Mouse (Mus musculus): ENCODE data around the gene Gpc6. TPM values are rescaled to one million over a fixed set of nuclear protein-coding genes. Genes with fewer than 3 reads are reported as not detected.

The Gpc6 gene
- polyA plus RNA-seq (2014; fragmentation: Nextera tagmentation; extraction: Ambion mirVana) = 30.9 and 31.2 TPM in 2 replicates

DNA sequence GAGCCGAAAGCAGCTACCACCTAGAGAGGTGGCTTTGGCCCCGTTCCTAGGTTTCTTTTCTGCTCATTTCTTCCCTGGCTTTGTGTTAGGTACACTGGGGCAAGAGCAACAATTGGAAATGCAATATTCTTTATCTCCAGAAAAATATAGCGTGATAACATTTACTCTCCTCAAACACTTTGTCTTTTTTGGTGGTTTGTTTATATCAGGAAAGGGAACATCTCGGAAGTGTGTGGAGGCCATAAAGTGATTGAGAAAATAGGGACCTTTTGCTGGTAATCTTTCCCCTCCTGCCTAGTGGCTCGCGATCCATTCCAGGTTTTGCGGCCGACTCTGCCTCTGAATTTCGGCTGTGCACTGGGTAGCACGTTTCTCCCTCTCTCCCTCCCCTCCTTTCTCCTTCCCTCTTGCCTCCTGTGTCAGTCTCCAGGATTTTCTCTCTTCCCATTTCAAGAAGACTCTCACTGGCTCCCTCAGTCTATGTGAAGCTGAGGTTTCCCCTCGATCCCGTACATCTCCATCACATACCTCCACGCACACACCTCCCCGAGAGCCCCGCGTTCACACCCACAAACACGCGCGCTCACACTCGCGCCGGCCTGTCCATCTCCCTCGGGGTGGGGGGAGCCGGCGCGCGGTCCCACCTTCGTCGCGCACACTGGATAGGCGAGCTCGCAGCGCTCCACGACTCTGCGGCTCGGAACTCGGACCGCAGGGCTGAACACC lies at the start of gene Gpc6:
Gpc6 (plus strand) TSS at position 440 of the 726 bp plus-strand sequence.
- peak within 1 kb of the TSS; percentile 91 for H3K27ac ChIP-seq (ENCODE audit: low read depth, low read length)
- H3K4me2 ChIP-seq (ENCODE audit: low read depth) = peak within 1 kb of the TSS; percentile 85
- H3K4me3 ChIP-seq (ENCODE audit: low read depth, low read length) = peak within 1 kb of the TSS; percentile 87
- H3K9ac ChIP-seq (ENCODE audit: low read length) = peak within 1 kb of the TSS; percentile 94
- H3K36me3 ChIP-seq (ENCODE audit: control insufficient read depth, insufficient read depth, low read length) = no peaks in the 10 kb centered on the region
- H3K27me3 ChIP-seq (ENCODE audit: control insufficient read depth, insufficient read depth, low read length) = no peaks in the 10 kb centered on the region
- under 1% methylated on average over 38 of the region's 38 CpGs for WGBS
- no peaks in the 10 kb centered on the region for H3K9me3 ChIP-seq (ENCODE audit: control insufficient read depth, low read length)
- peaks cover 2% of the 10 kb centered on the region; the same call in 1 of the 2 replicates for H3K4me1 ChIP-seq (ENCODE audit: control insufficient read depth, insufficient read depth, low read length)
- DNase-seq (ENCODE audit: low spot score) = peak; percentile 90
- peak; percentile 54 for ATAC-seq (ENCODE audit: insufficient read depth, low FRiP score, low TSS enrichment)

DNA sequence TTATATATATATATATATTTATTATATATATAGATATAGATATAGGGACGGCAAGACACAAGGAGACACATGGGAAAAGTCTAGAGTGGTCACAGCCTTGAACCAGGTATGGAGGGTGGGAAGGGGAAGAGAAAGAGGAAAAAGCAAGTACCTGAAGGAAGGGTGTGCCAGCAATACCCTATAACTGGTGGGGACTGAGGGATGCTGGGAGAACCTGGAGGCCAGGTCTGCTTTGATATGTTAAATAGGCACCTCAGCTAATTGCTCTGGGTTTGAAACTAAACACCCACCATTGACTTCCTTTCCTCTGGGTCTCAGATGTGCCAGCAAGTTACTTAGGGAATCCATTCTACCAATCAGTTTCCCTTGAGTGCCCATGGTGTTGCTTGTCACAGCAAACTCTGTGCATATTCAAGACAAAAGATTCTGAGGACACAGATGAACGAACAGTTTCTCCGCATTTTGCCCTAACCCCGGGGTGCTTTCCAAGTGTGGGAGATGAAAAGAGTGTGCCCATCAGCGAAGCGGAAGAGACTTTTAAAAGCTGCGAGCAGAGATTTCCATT lies 42.6 kb upstream of the Gpc6 start:
- H3K36me3 ChIP-seq (ENCODE audit: control insufficient read depth, insufficient read depth, low read length) = no peaks in the 10 kb centered on the region
- DNase-seq (ENCODE audit: low spot score) = no peak
- H3K9me3 ChIP-seq (ENCODE audit: control insufficient read depth, low read length) = no peaks in the 10 kb centered on the region
- 51% methylated on average over 7 of the region's 7 CpGs for WGBS
- H3K4me3 ChIP-seq (ENCODE audit: low read depth, low read length) = no peak overlapping the region
- H3K27me3 ChIP-seq (ENCODE audit: control insufficient read depth, insufficient read depth, low read length) = no peaks in the 10 kb centered on the region
- ATAC-seq (ENCODE audit: insufficient read depth, low FRiP score, low TSS enrichment) = peak; percentile 50; the same call in 1 of the 2 replicates
- no peak overlapping the region for H3K9ac ChIP-seq (ENCODE audit: low read length)
- no peak overlapping the region for H3K4me2 ChIP-seq (ENCODE audit: low read depth)
- no peaks in the 10 kb centered on the region for H3K4me1 ChIP-seq (ENCODE audit: control insufficient read depth, insufficient read depth, low read length)
- H3K27ac ChIP-seq (ENCODE audit: low read depth, low read length) = no peak overlapping the region

DNA sequence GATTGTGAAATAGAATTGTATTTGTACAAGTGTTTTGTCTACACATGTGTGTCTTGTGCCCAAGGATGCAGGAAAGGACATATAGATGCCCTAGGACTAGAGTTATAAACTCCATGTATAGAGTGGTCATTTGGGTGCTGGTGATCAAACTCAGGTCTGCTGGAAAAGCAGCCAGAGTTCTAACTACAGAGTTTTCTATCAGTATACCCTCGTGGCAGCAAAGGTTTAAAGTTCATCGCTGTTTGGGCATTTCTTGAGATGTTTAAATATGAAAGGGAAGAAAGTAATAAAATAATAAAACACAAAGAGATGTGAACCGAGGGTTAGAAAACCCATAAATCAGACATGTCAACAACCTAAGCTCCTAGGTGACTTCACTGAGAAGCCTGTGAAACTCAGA lies 30.8 kb upstream of the Gpc6 start:
- H3K4me2 ChIP-seq (ENCODE audit: low read depth) = no peak overlapping the region
- H3K27me3 ChIP-seq (ENCODE audit: control insufficient read depth, insufficient read depth, low read length) = no peaks in the 10 kb centered on the region
- H3K4me3 ChIP-seq (ENCODE audit: low read depth, low read length) = no peak overlapping the region
- H3K4me1 ChIP-seq (ENCODE audit: control insufficient read depth, insufficient read depth, low read length) = no peaks in the 10 kb centered on the region
- no peaks in the 10 kb centered on the region for H3K9me3 ChIP-seq (ENCODE audit: control insufficient read depth, low read length)
- WGBS = 15% methylated on average over 3 of the region's 3 CpGs
- ATAC-seq (ENCODE audit: insufficient read depth, low FRiP score, low TSS enrichment) (no peak), DNase-seq (ENCODE audit: low spot score) (no peak)
- no peaks in the 10 kb centered on the region for H3K36me3 ChIP-seq (ENCODE audit: control insufficient read depth, insufficient read depth, low read length)
- H3K9ac ChIP-seq (ENCODE audit: low read length) = no peak overlapping the region
- no peak overlapping the region for H3K27ac ChIP-seq (ENCODE audit: low read depth, low read length)

DNA sequence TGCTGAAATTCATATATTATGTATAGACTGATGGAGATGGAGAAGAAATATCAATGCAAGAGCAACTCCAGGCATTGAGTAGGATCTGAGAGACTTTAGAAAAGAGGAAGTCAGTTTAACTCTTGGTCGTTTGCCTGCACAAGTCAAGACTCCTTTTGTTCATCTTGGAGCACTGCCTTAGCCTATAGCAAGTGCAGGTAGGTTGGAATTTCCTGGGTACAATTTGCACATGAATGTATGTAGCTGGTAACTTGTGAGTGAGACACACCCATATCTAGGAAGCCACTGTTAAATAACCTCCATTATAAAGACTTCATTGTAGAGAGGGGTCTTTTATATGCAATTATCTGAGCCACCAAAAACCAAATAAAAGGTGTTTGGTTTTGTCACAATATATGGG lies 27.1 kb upstream of the Gpc6 start:
- H3K27ac ChIP-seq (ENCODE audit: low read depth, low read length) = no peak overlapping the region
- H3K4me3 ChIP-seq (ENCODE audit: low read depth, low read length) = no peak overlapping the region
- WGBS = 34% methylated on average over 1 of the region's 1 CpGs
- H3K36me3 ChIP-seq (ENCODE audit: control insufficient read depth, insufficient read depth, low read length) = no peaks in the 10 kb centered on the region
- DNase-seq (ENCODE audit: low spot score) (no peak), ATAC-seq (ENCODE audit: insufficient read depth, low FRiP score, low TSS enrichment) (no peak)
- H3K9me3 ChIP-seq (ENCODE audit: control insufficient read depth, low read length) = no peaks in the 10 kb centered on the region
- no peak overlapping the region for H3K9ac ChIP-seq (ENCODE audit: low read length)
- H3K4me1 ChIP-seq (ENCODE audit: control insufficient read depth, insufficient read depth, low read length) = no peaks in the 10 kb centered on the region
- no peaks in the 10 kb centered on the region for H3K27me3 ChIP-seq (ENCODE audit: control insufficient read depth, insufficient read depth, low read length)
- no peak overlapping the region for H3K4me2 ChIP-seq (ENCODE audit: low read depth)

DNA sequence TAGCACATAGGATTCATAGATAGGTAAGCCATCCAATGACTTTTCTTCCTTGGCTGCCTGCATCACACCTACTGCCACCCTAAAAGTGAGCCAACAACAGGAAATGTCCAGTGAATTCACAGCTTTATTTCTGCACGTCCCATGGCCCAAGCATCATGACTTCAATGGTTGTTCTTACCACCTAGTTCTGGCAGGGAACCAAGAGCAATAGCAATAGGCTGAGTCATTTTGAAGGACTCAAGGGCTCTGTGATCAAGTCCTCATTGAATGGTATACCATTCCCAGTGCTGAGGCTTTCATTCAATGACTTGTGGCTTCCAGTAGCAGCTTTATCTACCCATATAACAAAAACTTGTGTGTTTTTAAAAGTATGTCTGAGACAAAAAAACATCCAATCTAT lies 13.3 kb upstream of the Gpc6 start:
- Histone ChIP-seq H3K27ac (ENCODE audit: low read depth, low read length) (no peak overlapping the region), H3K4me2 (ENCODE audit: low read depth) (no peak overlapping the region), H3K36me3 (ENCODE audit: control insufficient read depth, insufficient read depth, low read length) (no peaks in the 10 kb centered on the region), H3K9ac (ENCODE audit: low read length) (no peak overlapping the region), H3K9me3 (ENCODE audit: control insufficient read depth, low read length) (no peaks in the 10 kb centered on the region), H3K4me1 (ENCODE audit: control insufficient read depth, insufficient read depth, low read length) (no peaks in the 10 kb centered on the region), H3K27me3 (ENCODE audit: control insufficient read depth, insufficient read depth, low read length) (no peaks in the 10 kb centered on the region), H3K4me3 (ENCODE audit: low read depth, low read length) (no peak overlapping the region)
- DNase-seq (ENCODE audit: low spot score) = no peak
- no peak for ATAC-seq (ENCODE audit: insufficient read depth, low FRiP score, low TSS enrichment)
- WGBS = 93% methylated on average over 1 of the region's 1 CpGs

DNA sequence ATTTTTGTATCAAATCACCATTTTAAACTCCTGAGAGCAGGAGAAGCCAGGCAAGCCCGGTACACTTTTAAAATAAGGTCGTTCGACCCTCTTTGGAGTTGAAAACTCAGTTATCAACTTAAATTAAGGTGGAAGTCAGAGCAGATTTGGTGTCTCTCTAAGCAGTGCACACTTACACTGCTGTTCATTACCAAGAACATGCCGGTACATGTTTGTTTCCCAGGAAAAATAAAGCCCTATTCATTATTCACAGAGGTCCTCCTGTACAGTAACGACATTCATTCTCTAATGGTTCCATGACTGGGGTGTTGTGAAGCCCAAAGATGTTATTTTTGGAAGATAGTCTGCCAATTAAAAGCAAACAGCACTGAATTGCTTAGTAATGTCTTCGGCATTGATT lies 8.2 kb upstream of the Gpc6 start:
- DNase-seq (ENCODE audit: low spot score) = no peak
- WGBS = 68% methylated on average over 6 of the region's 6 CpGs
- no peak overlapping the region for H3K4me3 ChIP-seq (ENCODE audit: low read depth, low read length)
- no peak for ATAC-seq (ENCODE audit: insufficient read depth, low FRiP score, low TSS enrichment)
- H3K4me1 ChIP-seq (ENCODE audit: control insufficient read depth, insufficient read depth, low read length) = no peaks in the 10 kb centered on the region
- H3K36me3 ChIP-seq (ENCODE audit: control insufficient read depth, insufficient read depth, low read length) = no peaks in the 10 kb centered on the region
- H3K9ac ChIP-seq (ENCODE audit: low read length) = no peak overlapping the region
- H3K4me2 ChIP-seq (ENCODE audit: low read depth) = no peak overlapping the region
- H3K9me3 ChIP-seq (ENCODE audit: control insufficient read depth, low read length) = no peaks in the 10 kb centered on the region
- no peaks in the 10 kb centered on the region for H3K27me3 ChIP-seq (ENCODE audit: control insufficient read depth, insufficient read depth, low read length)
- H3K27ac ChIP-seq (ENCODE audit: low read depth, low read length) = no peak overlapping the region

DNA sequence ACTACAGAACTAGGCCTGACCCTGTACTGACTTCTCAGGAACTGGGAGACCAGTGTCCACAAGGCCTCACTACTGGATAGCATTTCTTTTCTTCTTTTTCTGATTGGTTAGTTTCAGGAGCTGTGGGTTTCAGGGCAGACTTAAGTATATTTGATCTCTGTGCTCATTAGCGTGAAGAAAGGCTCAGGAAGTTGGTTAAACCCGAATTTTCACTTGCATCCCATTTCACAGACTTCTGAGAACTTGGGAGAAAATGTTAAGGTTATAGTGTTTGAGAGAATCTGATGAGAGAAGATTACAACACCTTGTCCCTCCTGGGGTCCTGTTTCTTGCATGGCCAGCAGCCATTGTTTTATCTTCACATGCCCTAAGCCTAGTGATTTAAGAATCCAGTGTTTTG lies 849 bp upstream of the Gpc6 start:
- ATAC-seq (ENCODE audit: insufficient read depth, low FRiP score, low TSS enrichment) (no peak), DNase-seq (ENCODE audit: low spot score) (no peak)
- 36% methylated on average over 2 of the region's 2 CpGs for WGBS
- no peak overlapping the region for H3K4me3 ChIP-seq (ENCODE audit: low read depth, low read length)
- H3K4me1 ChIP-seq (ENCODE audit: control insufficient read depth, insufficient read depth, low read length) = peaks cover 2% of the 10 kb centered on the region; the same call in 1 of the 2 replicates
- no peaks in the 10 kb centered on the region for H3K27me3 ChIP-seq (ENCODE audit: control insufficient read depth, insufficient read depth, low read length)
- H3K4me2 ChIP-seq (ENCODE audit: low read depth) = no peak overlapping the region; the same call in 1 of the 2 replicates
- no peak overlapping the region for H3K9ac ChIP-seq (ENCODE audit: low read length)
- no peaks in the 10 kb centered on the region for H3K36me3 ChIP-seq (ENCODE audit: control insufficient read depth, insufficient read depth, low read length)
- no peaks in the 10 kb centered on the region for H3K9me3 ChIP-seq (ENCODE audit: control insufficient read depth, low read length)
- no peak overlapping the region for H3K27ac ChIP-seq (ENCODE audit: low read depth, low read length)

DNA sequence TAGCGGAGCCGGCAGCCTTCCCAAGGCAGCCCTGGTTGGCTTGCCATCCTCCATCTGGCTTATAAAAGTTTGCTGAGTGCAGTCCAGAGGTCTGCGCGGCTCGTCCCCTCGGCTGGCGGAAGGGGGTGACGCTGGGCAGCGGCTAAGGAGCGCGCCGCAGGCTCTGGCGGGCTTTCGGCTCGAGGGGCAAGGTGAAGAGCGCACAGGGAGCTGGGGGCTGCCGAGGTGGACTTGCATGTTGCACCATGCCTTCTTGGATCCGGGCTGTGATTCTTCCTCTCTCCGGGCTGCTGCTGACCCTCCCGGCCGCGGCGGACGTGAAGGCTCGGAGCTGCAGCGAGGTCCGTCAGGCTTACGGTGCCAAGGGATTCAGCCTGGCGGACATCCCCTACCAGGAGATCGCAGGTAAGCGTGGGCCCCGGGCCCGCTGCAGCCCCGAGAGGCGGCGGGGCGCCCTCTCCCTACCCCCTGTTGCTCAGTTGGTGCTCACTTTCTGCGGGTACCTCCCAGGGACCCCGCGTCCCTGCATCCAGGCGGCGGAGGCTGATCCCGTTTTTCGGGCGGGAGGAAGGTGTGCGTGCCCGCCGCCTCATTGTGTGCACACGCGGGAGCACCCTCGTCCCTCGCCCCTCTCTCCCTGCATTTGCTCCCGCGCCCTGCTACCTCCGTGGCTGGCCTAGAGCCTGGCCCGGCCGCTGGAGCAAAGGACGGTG lies 732 bp downstream of the Gpc6 start:
- Histone ChIP-seq H3K27me3 (ENCODE audit: control insufficient read depth, insufficient read depth, low read length) (no peaks in the 10 kb centered on the region), H3K4me2 (ENCODE audit: low read depth) (peak overlapping the region; percentile 85), H3K27ac (ENCODE audit: low read depth, low read length) (peak overlapping the region; percentile 91), H3K9me3 (ENCODE audit: control insufficient read depth, low read length) (no peaks in the 10 kb centered on the region), H3K4me3 (ENCODE audit: low read depth, low read length) (peak overlapping the region; percentile 87), H3K4me1 (ENCODE audit: control insufficient read depth, insufficient read depth, low read length) (peaks cover 2% of the 10 kb centered on the region; the same call in 1 of the 2 replicates), H3K9ac (ENCODE audit: low read length) (peak overlapping the region; percentile 94), H3K36me3 (ENCODE audit: control insufficient read depth, insufficient read depth, low read length) (no peaks in the 10 kb centered on the region)
- DNase-seq (ENCODE audit: low spot score) = peak; percentile 79
- WGBS = under 1% methylated on average over 48 of the region's 58 CpGs
- ATAC-seq (ENCODE audit: insufficient read depth, low FRiP score, low TSS enrichment) = peak; percentile 31
